Mouse (Mus musculus) spleen, adult 2 months (tissue): ENCODE measurements around the gene Atp8a2.

ENCODE experiments used
- CTCF ChIP-seq: fragments of 200-500 bp; IDR thresholded peaks from 2 replicates; pipeline ENCODE4 v1.5.1; 2011; ENCODE audit warnings: mild to moderate bottlenecking, inconsistent platforms; ENCODE audit not compliant: insufficient read depth, insufficient read length, insufficient replicate concordance; ENCODE audit errors: extremely low read depth
- POLR2A ChIP-seq: fragments of 200-500 bp; IDR thresholded peaks from 2 replicates; pipeline ENCODE4 v1.6.1; 2011; ENCODE audit warnings: low read depth, low read length, inconsistent platforms

GRCm38 (mm10) chr14:59762227-59762626, 434.8 kb downstream of the Atp8a2 start:
- TF ChIP-seq POLR2A (no peak), CTCF (no peak)
